Mouse (Mus musculus) testis, adult 2 months (tissue): Measurements from ENCODE around the gene Wnt9a. TPM values are rescaled to one million over a fixed set of nuclear protein-coding genes. Genes with fewer than 3 reads are reported as not detected.
A peak's percentile ranks its signal among the peaks of the same experiment; 100 is the strongest.

Experiments
- H3K27ac ChIP-seq: fragments of 200-500 bp; 2 replicates; pipeline ENCODE4 v1.5.1; 2012; ENCODE audit warnings: low read depth, low read length; ENCODE audit not compliant: control insufficient read depth, insufficient read depth
- H3K27me3 ChIP-seq: fragments of 200-500 bp; 2 replicates; pipeline ENCODE4 v1.6.1; 2012; ENCODE audit warnings: mild to moderate bottlenecking, low read length, moderate library complexity; ENCODE audit not compliant: control insufficient read depth, insufficient read depth
- H3K36me3 ChIP-seq: fragments of 200-500 bp; 2 replicates; pipeline ENCODE4 v1.6.1; 2012; ENCODE audit warnings: mild to moderate bottlenecking, low read length; ENCODE audit not compliant: control insufficient read depth, insufficient read depth
- H3K4me1 ChIP-seq: fragments of 200-500 bp; 2 replicates; pipeline ENCODE4 v1.6.1; 2012; ENCODE audit warnings: low read length; ENCODE audit not compliant: control insufficient read depth, insufficient read depth
- H3K4me3 ChIP-seq: fragments of 200-500 bp; 2 replicates; pipeline ENCODE4 v1.5.1; 2012; ENCODE audit warnings: low read depth, mild to moderate bottlenecking, low read length, moderate library complexity, mixed read lengths; ENCODE audit not compliant: control insufficient read depth
- CTCF ChIP-seq: fragments of 200-500 bp; IDR thresholded peaks from 2 replicates; pipeline ENCODE4 v1.5.1; 2012; ENCODE audit warnings: low read depth, mild to moderate bottlenecking, inconsistent platforms, low read length, moderate library complexity; ENCODE audit not compliant: control insufficient read depth, insufficient read depth, insufficient replicate concordance
- POLR2A ChIP-seq: fragments of 200-500 bp; IDR thresholded peaks from 2 replicates; pipeline ENCODE4 v1.6.1; 2012; ENCODE audit warnings: low read depth, mild to moderate bottlenecking, inconsistent platforms, low read length, moderate library complexity; ENCODE audit not compliant: control insufficient read depth
- polyA plus RNA-seq: library from polyadenylated mRNA; depleted of rRNA; stranded (reverse); fragments of >200 nt; gene quantifications from 2 replicates; pipeline ENCODE4 v1.2.3, GENCODE M21; 2012

Gene Wnt9a
- polyA plus RNA-seq, 1 experiment = 0.40 TPM

- no peaks in the 10 kb centered on the region for H3K36me3 ChIP-seq
- no peaks in the 10 kb centered on the region for H3K27me3 ChIP-seq
- no peaks in the 10 kb centered on the region for H3K4me1 ChIP-seq
- H3K4me3 ChIP-seq = no peak overlapping the region
- no peak overlapping the region for H3K27ac ChIP-seq
- TF ChIP-seq POLR2A (no peak), CTCF (no peak)
Measured at GRCm38 (mm10) chr11:59329616-59330015, 22.9 kb downstream of the Wnt9a start.

DNA sequence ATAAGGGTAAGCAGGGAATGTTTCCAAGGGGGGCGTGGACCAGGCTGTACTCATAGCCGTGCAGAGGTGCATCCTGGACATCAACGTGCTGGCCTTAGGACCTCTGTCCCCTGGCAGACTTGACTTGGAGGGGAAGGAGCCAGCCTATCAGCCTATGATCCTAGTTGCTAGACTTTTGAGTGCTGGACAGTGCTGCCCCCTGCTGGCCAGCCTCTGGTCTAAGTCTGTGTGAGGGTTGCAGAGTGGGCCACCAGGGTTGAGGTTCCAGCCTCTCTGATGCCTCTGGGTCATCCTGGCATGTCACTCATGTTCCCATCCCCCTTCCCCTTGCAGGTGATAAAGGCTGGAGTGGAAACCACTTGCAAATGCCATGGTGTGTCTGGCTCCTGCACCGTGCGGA is 23.8 kb downstream of the Wnt9a start:
- Histone ChIP-seq H3K27me3 (no peaks in the 10 kb centered on the region), H3K36me3 (no peaks in the 10 kb centered on the region), H3K4me3 (no peak overlapping the region), H3K4me1 (no peaks in the 10 kb centered on the region), H3K27ac (no peak overlapping the region)
- peak; percentile 74; the same call in 1 of the 2 replicates for TF ChIP-seq CTCF
- no peak for TF ChIP-seq POLR2A

DNA sequence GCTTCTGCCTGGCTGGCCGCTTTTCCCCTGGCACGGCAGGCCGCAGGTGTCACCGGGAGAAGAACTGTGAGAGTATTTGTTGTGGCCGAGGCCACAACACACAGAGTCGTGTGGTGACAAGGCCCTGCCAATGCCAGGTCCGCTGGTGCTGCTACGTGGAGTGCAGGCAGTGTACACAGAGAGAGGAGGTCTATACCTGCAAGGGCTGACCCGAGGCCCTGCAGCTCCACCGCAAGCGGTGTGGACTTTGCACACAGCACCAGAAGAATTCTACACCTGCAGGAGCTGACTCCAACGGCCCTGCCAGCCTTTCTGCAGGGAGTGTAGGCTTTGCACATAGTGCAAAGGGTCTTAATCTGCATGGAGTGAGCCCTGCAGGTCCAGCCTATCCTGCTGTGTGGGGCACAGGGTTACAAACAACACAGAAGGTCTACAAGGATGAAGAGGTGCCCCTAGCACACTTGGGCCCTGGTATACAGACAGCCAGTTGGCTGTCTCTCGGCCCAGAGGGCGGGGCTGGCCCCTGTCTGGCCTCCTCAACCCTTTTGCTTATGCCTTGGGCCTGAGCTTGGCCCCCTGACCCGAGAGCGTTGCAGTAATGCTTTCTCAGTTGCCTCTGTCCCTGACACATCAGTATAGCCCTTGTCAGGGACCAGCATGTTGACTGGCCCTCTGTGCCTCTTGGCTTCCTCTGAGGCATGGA is 24.6 kb downstream of the Wnt9a start:
- H3K27ac ChIP-seq = no peak overlapping the region
- no peaks in the 10 kb centered on the region for H3K27me3 ChIP-seq
- no peaks in the 10 kb centered on the region for H3K36me3 ChIP-seq
- no peaks in the 10 kb centered on the region for H3K4me1 ChIP-seq
- no peak overlapping the region for H3K4me3 ChIP-seq
- TF ChIP-seq CTCF (no peak), POLR2A (no peak)

DNA sequence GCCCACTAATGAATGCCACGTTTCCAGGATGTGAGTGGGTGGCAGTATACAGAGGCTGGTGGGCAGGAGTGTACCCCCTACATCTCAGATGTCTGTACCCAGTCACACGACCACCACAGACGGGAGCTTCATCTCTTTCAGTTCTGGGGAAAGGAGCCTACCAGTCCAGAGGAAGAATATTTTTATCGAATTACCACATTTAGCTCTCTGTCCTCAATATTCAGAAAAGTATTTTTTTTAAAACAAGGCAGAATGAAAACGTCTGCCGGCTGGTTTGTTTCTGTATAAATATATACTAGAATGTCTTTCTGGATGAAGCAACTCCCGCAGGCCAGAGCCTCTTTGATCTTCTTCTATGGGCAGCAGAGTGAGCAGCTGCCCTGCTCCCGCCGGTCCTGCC is 26.2 kb downstream of the Wnt9a start:
- Histone ChIP-seq H3K36me3 (no peaks in the 10 kb centered on the region), H3K27me3 (no peaks in the 10 kb centered on the region), H3K4me3 (no peak overlapping the region), H3K4me1 (peaks cover 2% of the 10 kb centered on the region; the same call in 1 of the 2 replicates), H3K27ac (no peak overlapping the region)
- TF ChIP-seq POLR2A = no peak
- no peak for TF ChIP-seq CTCF

GRCm38 (mm10) chr11:59335150-59335549 is 28.4 kb downstream of the Wnt9a start:
- Histone ChIP-seq H3K4me1 (peaks cover 2% of the 10 kb centered on the region; the same call in 1 of the 2 replicates), H3K4me3 (no peak overlapping the region), H3K27me3 (no peaks in the 10 kb centered on the region), H3K36me3 (no peaks in the 10 kb centered on the region), H3K27ac (no peak overlapping the region)
- no peak for TF ChIP-seq CTCF
- no peak for TF ChIP-seq POLR2A

DNA sequence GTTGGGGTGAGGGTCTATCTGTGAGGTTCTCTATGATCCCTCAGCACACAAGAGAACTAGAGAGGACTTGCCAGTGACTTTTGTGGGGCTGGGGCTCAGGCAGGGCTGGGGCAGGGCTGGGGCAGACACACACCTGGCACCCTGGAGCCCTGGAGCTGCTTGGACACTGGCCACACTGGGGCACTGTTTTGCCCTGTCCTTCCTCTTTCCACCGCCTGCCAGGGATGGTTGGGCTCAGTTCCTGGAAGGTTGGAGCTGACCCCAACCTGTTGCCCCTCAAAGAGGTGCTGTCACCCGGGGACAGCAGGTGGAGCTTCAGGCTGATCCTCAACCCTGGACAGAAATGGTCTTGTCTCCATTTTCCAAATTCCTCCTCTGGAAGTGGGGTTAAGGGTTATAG is 29.2 kb downstream of the Wnt9a start:
- H3K27me3 ChIP-seq = no peaks in the 10 kb centered on the region
- no peak for TF ChIP-seq CTCF
- no peak for TF ChIP-seq POLR2A
- H3K4me3 ChIP-seq = no peak overlapping the region
- H3K4me1 ChIP-seq = peaks cover 2% of the 10 kb centered on the region; the same call in 1 of the 2 replicates
- no peaks in the 10 kb centered on the region for H3K36me3 ChIP-seq
- H3K27ac ChIP-seq = no peak overlapping the region

- H3K27ac ChIP-seq = no peak overlapping the region
- H3K4me1 ChIP-seq = peaks cover 2% of the 10 kb centered on the region; the same call in 1 of the 2 replicates
- TF ChIP-seq CTCF (no peak), POLR2A (no peak)
- no peak overlapping the region for H3K4me3 ChIP-seq
- H3K36me3 ChIP-seq = no peaks in the 10 kb centered on the region
- H3K27me3 ChIP-seq = no peaks in the 10 kb centered on the region
Measured at GRCm38 (mm10) chr11:59336381-59336780, 29.7 kb downstream of the Wnt9a start.

DNA sequence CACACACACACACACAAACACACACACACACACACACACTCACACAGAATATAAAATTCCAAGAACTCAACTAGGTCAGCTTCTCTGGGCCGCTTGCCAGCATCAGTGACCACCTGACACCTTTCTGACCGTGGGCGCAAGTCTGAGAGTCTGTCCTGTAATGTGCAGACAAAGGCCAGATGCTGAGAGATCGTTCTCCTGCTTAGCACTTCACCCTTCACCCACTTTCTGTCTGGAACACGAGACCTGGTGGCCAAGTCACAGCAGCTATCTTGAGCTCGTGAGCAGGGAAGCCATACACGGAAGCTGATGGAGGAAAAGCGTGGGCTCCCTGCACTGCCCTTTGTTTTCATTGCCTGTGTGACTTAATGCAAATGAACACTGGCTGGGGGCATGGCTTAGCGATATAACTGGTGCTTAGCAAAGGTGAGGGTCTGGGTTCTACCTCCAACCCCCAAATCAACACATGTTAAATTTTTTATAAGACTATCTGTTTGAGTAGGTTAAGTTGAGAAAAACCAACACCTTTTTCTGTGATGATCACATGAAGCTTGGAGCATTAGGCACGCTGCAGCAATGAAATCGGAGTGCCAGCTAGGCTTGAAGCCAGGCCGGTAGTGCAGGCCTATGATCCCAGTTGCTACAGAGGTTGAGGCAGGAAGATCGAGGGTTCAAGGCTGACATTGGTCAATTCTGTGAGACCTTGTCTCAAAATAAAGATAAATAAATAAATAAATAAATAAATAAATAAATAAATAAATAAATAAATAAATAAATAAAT is 31.4 kb downstream of the Wnt9a start:
- no peak for TF ChIP-seq POLR2A
- no peak for TF ChIP-seq CTCF
- peaks cover 2% of the 10 kb centered on the region; the same call in 1 of the 2 replicates for H3K4me1 ChIP-seq
- no peak overlapping the region for H3K27ac ChIP-seq
- no peaks in the 10 kb centered on the region for H3K36me3 ChIP-seq
- no peak overlapping the region for H3K4me3 ChIP-seq
- H3K27me3 ChIP-seq = no peaks in the 10 kb centered on the region
